Mouse (Mus musculus): ENCODE measurements around the gene Mettl1.

GRCm38 (mm10) chr10:127076082-127076481 lies 34.9 kb downstream of the Mettl1 start:
- TF ChIP-seq EP300 (IDR thresholded peaks at IDR 0.05; ENCODE audit: insufficient read depth, low read depth, low read length) (no peak), CTCF (IDR thresholded peaks at IDR 0.05; ENCODE audit: low read depth, low read length) (no peak)
